Mouse (Mus musculus) embryonic facial prominence, embryonic 14.5 days (tissue): ENCODE data around the gene Bco1. TPM values are rescaled to one million over a fixed set of nuclear protein-coding genes. Genes with fewer than 3 reads are reported as not detected.
A peak's percentile ranks its signal among the peaks of the same experiment; 100 is the strongest.

ENCODE experiments used
- ATAC-seq: fragments of 200-750 bp; cut with Nextera tagmentation; 2 replicates; pipeline ENCODE4 v1.8.0; 2017; ENCODE audit warnings: low read depth, moderate number of reproducible peaks, moderate TSS enrichment
- DNase-seq: peaks from one replicate; pipeline ENCODE4 v3.0.0-alpha.2; 2015; ENCODE audit warnings: low spot score
- H3K27ac ChIP-seq: fragments of 300-500 bp; sonication (generic); replicated peaks from 2 replicates; pipeline ENCODE4 v1.5.1; 2014; ENCODE audit warnings: low read depth, mild to moderate bottlenecking, low read length, moderate library complexity
- H3K27me3 ChIP-seq: fragments of 300-500 bp; sonication (generic); replicated peaks from 2 replicates; pipeline ENCODE4 v1.6.1; 2014; ENCODE audit warnings: low read length; ENCODE audit not compliant: control insufficient read depth, insufficient read depth
- H3K36me3 ChIP-seq: fragments of 300-500 bp; sonication (generic); 2 replicates; pipeline ENCODE4 v1.6.1; 2014; ENCODE audit warnings: low read length, mixed read lengths; ENCODE audit not compliant: control insufficient read depth, insufficient read depth
- H3K4me1 ChIP-seq: fragments of 300-500 bp; sonication (generic); 2 replicates; pipeline ENCODE4 v1.6.1; 2014; ENCODE audit warnings: antibody characterized with exemption, low read length; ENCODE audit not compliant: control insufficient read depth, insufficient read depth
- H3K4me2 ChIP-seq: fragments of 300-500 bp; sonication (generic); 2 replicates; pipeline ENCODE4 v1.6.1; 2014; ENCODE audit warnings: low read depth, mild to moderate bottlenecking, low read length, moderate library complexity, mixed read lengths
- H3K4me3 ChIP-seq: fragments of 300-500 bp; sonication (generic); 2 replicates; pipeline ENCODE4 v1.5.1; 2014; ENCODE audit warnings: low read depth, mild to moderate bottlenecking, low read length
- H3K9ac ChIP-seq: fragments of 300-500 bp; sonication (generic); 2 replicates; pipeline ENCODE4 v1.6.1; 2014; ENCODE audit warnings: low read depth, mild to moderate bottlenecking, low read length, moderate library complexity, mixed read lengths
- H3K9me3 ChIP-seq: fragments of 300-500 bp; sonication (generic); 2 replicates; pipeline ENCODE4 v1.6.1; 2016; ENCODE audit warnings: low read length; ENCODE audit not compliant: control insufficient read depth
- WGBS: fragments of 180-500 bp; shearing (Covaris S2); extraction: QIAGEN DNeasy Blood & Tissue Kit; methylation state at CpG from one replicate; pipeline ENCODE4 v1.1.7; 2014; 5-methylcytosine and 5-hydroxymethylcytosine counted together
- polyA plus RNA-seq: library from polyadenylated mRNA; unstranded; fragments of >200 nt; fragmentation: Nextera tagmentation; extraction: Ambion mirVana; gene quantifications from 2 replicates; pipeline ENCODE4 v1.2.1, GENCODE M21; 2014

Gene Bco1
- polyA plus RNA-seq, 1 experiment from 2014 or later: 0.15 TPM

GRCm38 (mm10) chr8:117137357-117137756, 41.7 kb downstream of the Bco1 start:
- Histone ChIP-seq H3K36me3 (no peaks in the 10 kb centered on the region), H3K27ac (no peak overlapping the region), H3K4me2 (no peak overlapping the region), H3K4me3 (no peak overlapping the region), H3K27me3 (no peaks in the 10 kb centered on the region), H3K9me3 (0 out of 2 replicates have a peak, but pooled peaks cover 4% of the 10 kb centered on the region), H3K4me1 (no peaks in the 10 kb centered on the region), H3K9ac (no peak overlapping the region)
- 56% methylated on average over 11 of the region's 11 CpGs for WGBS
- DNase-seq (no peak), ATAC-seq (no peak)

- Histone ChIP-seq H3K4me1 (no peaks in the 10 kb centered on the region), H3K9ac (no peak overlapping the region), H3K27ac (no peak overlapping the region), H3K36me3 (no peaks in the 10 kb centered on the region), H3K4me3 (no peak overlapping the region), H3K27me3 (no peaks in the 10 kb centered on the region), H3K4me2 (no peak overlapping the region), H3K9me3 (no peaks in the 10 kb centered on the region)
- 86% methylated on average over 6 of the region's 6 CpGs for WGBS
- DNase-seq: no peak
- ATAC-seq: no peak
Measured at GRCm38 (mm10) chr8:117148520-117148919, 52.9 kb downstream of the Bco1 start.

GRCm38 (mm10) chr8:117156149-117156548, 60.5 kb downstream of the Bco1 start:
- Histone ChIP-seq H3K36me3 (no peaks in the 10 kb centered on the region), H3K9me3 (no peaks in the 10 kb centered on the region), H3K4me2 (peak overlapping the region; percentile 77), H3K27me3 (no peaks in the 10 kb centered on the region), H3K4me3 (no peak overlapping the region), H3K9ac (no peak overlapping the region), H3K27ac (no peak overlapping the region), H3K4me1 (peaks cover 16% of the 10 kb centered on the region)
- DNase-seq (no peak), ATAC-seq (no peak)
- 91% methylated on average over 4 of the region's 4 CpGs for WGBS

GRCm38 (mm10) chr8:117156866-117157768, 61.5 kb downstream of the Bco1 start:
- WGBS: 10% methylated on average over 33 of the region's 33 CpGs
- no peak for DNase-seq

GRCm38 (mm10) chr8:117157769-117158091, 62.1 kb downstream of the Bco1 start:
- Histone ChIP-seq H3K9ac (peak overlapping the region; percentile 93), H3K27me3 (no peaks in the 10 kb centered on the region), H3K4me1 (peaks cover 16% of the 10 kb centered on the region), H3K36me3 (no peaks in the 10 kb centered on the region), H3K9me3 (no peaks in the 10 kb centered on the region), H3K4me2 (peak overlapping the region; percentile 77), H3K27ac (peak overlapping the region; percentile 81), H3K4me3 (peak overlapping the region; percentile 95)
- WGBS: 0% methylated on average over 17 of the region's 45 CpGs
- DNase-seq (peak; percentile 97), ATAC-seq (peak; percentile 98)

More at GRCm38 (mm10) chr8:117156866-117157768, 61.5 kb downstream of the Bco1 start:
- Histone ChIP-seq H3K27ac (peak overlapping the region; percentile 81), H3K27me3 (no peaks in the 10 kb centered on the region), H3K9me3 (no peaks in the 10 kb centered on the region), H3K4me3 (peak overlapping the region; percentile 95), H3K36me3 (no peaks in the 10 kb centered on the region), H3K9ac (peak overlapping the region; percentile 93), H3K4me1 (peaks cover 16% of the 10 kb centered on the region), H3K4me2 (peak overlapping the region; percentile 77)
- ATAC-seq: peak; percentile 15; the same call in 1 of the 2 replicates

GRCm38 (mm10) chr8:117158135-117158761, 62.6 kb downstream of the Bco1 start, which contains the start of gene Gan:
Gene Gan (plus strand): TSS chr8:117158135.
- DNase-seq: peak; percentile 21
- peak within 1 kb of the TSS; percentile 93 for H3K9ac ChIP-seq
- H3K36me3 ChIP-seq: no peaks in the 10 kb centered on the region
- peak; percentile 60 for ATAC-seq
- H3K27me3 ChIP-seq: no peaks in the 10 kb centered on the region
- H3K4me1 ChIP-seq: peaks cover 16% of the 10 kb centered on the region
- H3K4me2 ChIP-seq: peak within 1 kb of the TSS; percentile 77
- no peaks in the 10 kb centered on the region for H3K9me3 ChIP-seq
- under 1% methylated on average over 46 of the region's 65 CpGs for WGBS
- peak within 1 kb of the TSS; percentile 81 for H3K27ac ChIP-seq
- peak within 1 kb of the TSS; percentile 95 for H3K4me3 ChIP-seq

GRCm38 (mm10) chr8:117159031-117159430, 63.4 kb downstream of the Bco1 start:
- no peaks in the 10 kb centered on the region for H3K36me3 ChIP-seq
- H3K27ac ChIP-seq: no peak overlapping the region
- H3K4me1 ChIP-seq: peaks cover 16% of the 10 kb centered on the region
- peak overlapping the region; percentile 77 for H3K4me2 ChIP-seq
- WGBS: 57% methylated on average over 5 of the region's 5 CpGs
- H3K27me3 ChIP-seq: no peaks in the 10 kb centered on the region
- H3K4me3 ChIP-seq: peak overlapping the region; percentile 95
- ATAC-seq (no peak), DNase-seq (no peak)
- no peaks in the 10 kb centered on the region for H3K9me3 ChIP-seq
- H3K9ac ChIP-seq: peak overlapping the region; percentile 93

- H3K27ac ChIP-seq: no peak overlapping the region
- no peaks in the 10 kb centered on the region for H3K9me3 ChIP-seq
- no peak for DNase-seq
- no peaks in the 10 kb centered on the region for H3K36me3 ChIP-seq
- no peak overlapping the region for H3K4me2 ChIP-seq
- H3K4me1 ChIP-seq: no peaks in the 10 kb centered on the region; the same call in 1 of the 2 replicates
- H3K9ac ChIP-seq: no peak overlapping the region
- ATAC-seq: no peak
- H3K4me3 ChIP-seq: no peak overlapping the region
- WGBS: 82% methylated on average over 4 of the region's 4 CpGs
- no peaks in the 10 kb centered on the region for H3K27me3 ChIP-seq
Measured at GRCm38 (mm10) chr8:117164912-117165311, 69.3 kb downstream of the Bco1 start.
